Mouse (Mus musculus) C2C12 (cell line): Measurements from ENCODE around the gene Plce1.

Experiments
- CTCF ChIP-seq: IDR thresholded peaks from one replicate; pipeline ENCODE4 v1.5.1; 2011; ENCODE audit not compliant: control insufficient read depth, insufficient read depth, insufficient read length
- FOSL1 ChIP-seq: IDR thresholded peaks from one replicate; pipeline ENCODE4 v1.8.0; 2011; ENCODE audit warnings: mild to moderate bottlenecking, low read length; ENCODE audit not compliant: poor library complexity, insufficient read depth, severe bottlenecking
- MAX ChIP-seq: IDR thresholded peaks from one replicate; pipeline ENCODE4 v1.6.1; 2011; ENCODE audit warnings: mild to moderate bottlenecking, control low read depth
- MYOD1 ChIP-seq: IDR thresholded peaks from one replicate; pipeline ENCODE4 v1.6.1; 2011; ENCODE audit warnings: low read depth; ENCODE audit not compliant: control insufficient read depth, insufficient read length
- MYOG ChIP-seq: IDR thresholded peaks from one replicate; pipeline ENCODE4 v1.6.1; 2011; ENCODE audit not compliant: control insufficient read depth, insufficient read length; ENCODE audit errors: extremely low read depth
- USF1 ChIP-seq: IDR thresholded peaks from one replicate; pipeline ENCODE4 v1.6.1; 2011; ENCODE audit warnings: low read depth, mild to moderate bottlenecking, control low read depth, moderate library complexity

DNA sequence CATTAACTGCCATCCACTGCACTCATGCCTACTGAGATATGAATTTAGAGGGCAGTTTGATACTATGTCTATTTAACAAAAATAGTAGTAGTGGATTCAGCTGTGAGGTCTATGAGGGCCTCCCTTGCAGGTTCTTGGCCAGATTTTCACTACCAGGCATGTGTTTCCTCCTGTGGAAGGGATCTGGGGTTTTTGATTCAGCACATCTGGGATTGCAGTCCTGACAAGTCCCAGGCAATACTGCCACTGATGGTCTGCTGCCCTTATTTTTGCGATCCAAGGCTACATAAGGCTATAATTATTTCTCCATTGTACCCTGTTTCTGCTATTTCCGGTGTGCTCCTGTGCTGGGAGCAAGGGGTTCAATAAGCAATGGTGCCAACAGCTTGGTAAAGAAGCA is 129.4 kb downstream of the Plce1 start:
- TF ChIP-seq CTCF (no peak), FOSL1 (no peak), USF1 (no peak), MAX (no peak), MYOG (no peak), MYOD1 (no peak)
